Mouse (Mus musculus): Measurements from ENCODE around the gene Tmem53.

DNA sequence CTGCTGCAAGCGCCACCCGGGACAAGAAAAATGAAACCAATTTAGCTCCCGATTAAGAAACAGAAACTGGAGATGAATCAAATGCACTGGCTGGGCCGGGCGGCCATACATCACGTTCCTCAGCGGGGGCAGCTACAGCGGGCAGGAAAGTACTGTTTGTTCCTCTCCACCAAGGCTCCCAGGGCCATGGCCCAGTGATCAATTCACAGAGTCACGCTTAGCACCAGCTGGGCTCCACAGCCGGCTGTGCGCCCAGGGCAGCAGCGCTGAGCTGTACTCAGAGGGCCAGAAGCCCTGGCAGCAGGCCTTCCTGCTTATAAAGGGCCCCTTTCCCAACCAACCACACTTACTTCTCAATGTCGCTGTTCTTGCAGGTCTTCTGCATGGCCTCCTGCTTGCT is 25.3 kb downstream of the Tmem53 start:
- no peak for TF ChIP-seq CTCF (IDR thresholded peaks at IDR 0.05; ENCODE audit: borderline replicate concordance, insufficient read depth, low read depth, low read length)
- no peak for TF ChIP-seq POLR2A (IDR thresholded peaks at IDR 0.05; ENCODE audit: borderline replicate concordance, insufficient read depth, low read length)
